Mouse (Mus musculus) hindbrain, postnatal 0 days (tissue): ENCODE measurements around the gene Amdhd2. TPM values are rescaled to one million over a fixed set of nuclear protein-coding genes. Genes with fewer than 3 reads are reported as not detected.

Experiments used
- ATAC-seq: fragments of 200-750 bp; cut with Nextera tagmentation; 2 replicates; pipeline ENCODE4 v1.8.0; 2017; ENCODE audit warnings: mild to moderate bottlenecking, moderate TSS enrichment, moderate library complexity
- DNase-seq: peaks from one replicate; pipeline ENCODE4 v3.0.0-alpha.2; 2015; ENCODE audit warnings: low spot score
- H3K27ac ChIP-seq: fragments of 300-500 bp; sonication (generic); 2 replicates; pipeline ENCODE4 v1.5.1; 2014; ENCODE audit warnings: mild to moderate bottlenecking
- H3K27me3 ChIP-seq: fragments of 300-500 bp; sonication (generic); 2 replicates; pipeline ENCODE4 v1.6.1; 2014; ENCODE audit warnings: low read length, mixed read lengths; ENCODE audit not compliant: insufficient read depth
- H3K36me3 ChIP-seq: fragments of 300-500 bp; sonication (generic); 2 replicates; pipeline ENCODE4 v1.6.1; 2014; ENCODE audit warnings: low read length, mixed read lengths; ENCODE audit not compliant: insufficient read depth
- H3K4me1 ChIP-seq: fragments of 300-500 bp; sonication (generic); 2 replicates; pipeline ENCODE4 v1.6.1; 2014; ENCODE audit warnings: antibody characterized with exemption, low read length, mixed read lengths; ENCODE audit not compliant: insufficient read depth
- H3K4me2 ChIP-seq: fragments of 300-500 bp; sonication (generic); 2 replicates; pipeline ENCODE4 v1.6.1; 2014; ENCODE audit warnings: low read depth, mild to moderate bottlenecking, low read length, moderate library complexity, mixed read lengths
- H3K4me3 ChIP-seq: fragments of 300-500 bp; sonication (generic); 2 replicates; pipeline ENCODE4 v1.5.1; 2014; ENCODE audit warnings: low read length
- H3K9ac ChIP-seq: fragments of 300-500 bp; sonication (generic); replicated peaks from 2 replicates; pipeline ENCODE4 v1.6.1; 2014; ENCODE audit warnings: mild to moderate bottlenecking, low read length, moderate library complexity, mixed read lengths
- H3K9me3 ChIP-seq: fragments of 300-500 bp; sonication (generic); 2 replicates; pipeline ENCODE4 v1.6.1; 2016; ENCODE audit warnings: low read length, mixed read lengths
- CTCF ChIP-seq: IDR thresholded peaks from 2 replicates; pipeline ENCODE4 v1.5.1; 2016; ENCODE audit warnings: antibody characterized with exemption, control low read depth, low read depth
- WGBS: fragments of 180-500 bp; shearing (Covaris S2); extraction: QIAGEN DNeasy Blood & Tissue Kit; methylation state at CpG from one replicate; pipeline ENCODE4 v1.1.7; 2014; 5-methylcytosine and 5-hydroxymethylcytosine counted together
- polyA plus RNA-seq: library from polyadenylated mRNA; unstranded; fragments of >200 nt; fragmentation: Nextera tagmentation; extraction: Ambion mirVana; gene quantifications from 2 replicates; pipeline ENCODE4 v1.2.1, GENCODE M21; 2015
- total RNA-seq: library from RNA; depleted of rRNA; stranded (reverse); fragments of >200 nt; gene quantifications from 2 replicates; pipeline ENCODE4 v1.2.3, GENCODE M21; 2014

The Amdhd2 gene
- total and polyA plus RNA-seq, 2 experiments from 2014 or later: 38.4 to 53.0 TPM

DNA sequence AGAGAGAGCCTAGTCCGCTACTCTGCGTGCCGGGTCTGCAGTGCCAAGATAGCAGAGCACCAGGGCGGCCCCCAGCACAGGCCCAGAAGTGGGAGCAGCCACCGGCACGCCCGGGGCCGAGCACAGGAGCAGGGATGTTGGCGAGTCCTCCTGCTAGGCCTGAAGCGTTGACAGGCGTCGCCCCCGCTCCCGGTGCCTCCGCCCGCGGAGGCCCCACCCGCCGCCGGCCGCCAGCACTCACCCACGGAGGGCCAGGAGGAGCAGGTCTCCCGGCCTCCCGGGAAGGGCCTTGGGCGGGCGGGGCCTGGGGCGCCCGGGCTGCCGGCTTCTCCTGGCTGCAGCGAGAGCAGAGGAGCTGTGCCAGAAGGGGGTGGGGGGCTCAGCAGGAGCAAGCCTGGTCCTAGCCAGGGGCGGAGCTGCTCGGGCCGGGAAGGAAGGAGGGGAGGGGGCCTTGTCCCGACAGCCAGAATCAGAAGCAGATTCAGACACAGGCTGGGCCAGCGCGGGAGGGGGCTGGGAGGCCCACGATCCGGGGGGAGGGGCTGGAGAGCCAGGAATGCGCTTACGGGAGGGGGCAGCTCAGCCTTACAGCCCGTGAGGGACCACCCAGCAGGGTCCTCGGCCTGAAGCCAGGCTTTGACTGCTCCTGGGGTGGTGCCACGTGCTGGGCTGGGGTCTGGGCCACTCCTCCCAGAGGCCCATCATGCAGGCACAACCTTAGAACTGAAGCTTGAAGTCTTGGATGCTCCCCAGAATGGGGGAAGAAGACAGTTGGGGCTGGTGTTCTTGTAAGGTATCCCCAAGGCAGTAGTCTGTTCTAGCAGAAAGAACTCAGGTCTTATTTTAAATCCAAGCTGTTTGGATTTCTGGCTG, 45.7 kb upstream of the Amdhd2 start, which contains the start of gene Ntn3:
Gene Ntn3, minus strand, starts transcription at position 489 of the 873 bp plus-strand sequence.
- peaks cover 68% of the 10 kb centered on the region for H3K4me1 ChIP-seq
- peak within 1 kb of the TSS; percentile 44 for H3K4me3 ChIP-seq
- no peaks in the 10 kb centered on the region for H3K27me3 ChIP-seq
- no peaks in the 10 kb centered on the region for H3K9me3 ChIP-seq
- peak; percentile 75 for DNase-seq
- peak; percentile 21; the same call in 1 of the 2 replicates for ATAC-seq
- no peaks in the 10 kb centered on the region for H3K36me3 ChIP-seq
- WGBS: under 1% methylated on average over 43 of the region's 43 CpGs
- no peak for TF ChIP-seq CTCF
- peak within 1 kb of the TSS; percentile 93 for H3K4me2 ChIP-seq
- H3K9ac ChIP-seq: peak within 1 kb of the TSS; percentile 76
- H3K27ac ChIP-seq: peak within 1 kb of the TSS; percentile 93

- peak; percentile 56 for DNase-seq
- 1% methylated on average over 29 of the region's 29 CpGs for WGBS
- Histone ChIP-seq H3K4me1 (peaks cover 74% of the 10 kb centered on the region), H3K9ac (peak overlapping the region; percentile 76), H3K36me3 (no peaks in the 10 kb centered on the region), H3K27ac (peak overlapping the region; percentile 81; the same call in 1 of the 2 replicates), H3K4me3 (peak overlapping the region; percentile 44), H3K27me3 (no peaks in the 10 kb centered on the region), H3K9me3 (no peaks in the 10 kb centered on the region), H3K4me2 (peak overlapping the region; percentile 93)
- TF ChIP-seq CTCF: no peak
- no peak for ATAC-seq
Observed at GRCm38 (mm10) chr17:24208641-24209042, 45.1 kb upstream of the Amdhd2 start.

DNA sequence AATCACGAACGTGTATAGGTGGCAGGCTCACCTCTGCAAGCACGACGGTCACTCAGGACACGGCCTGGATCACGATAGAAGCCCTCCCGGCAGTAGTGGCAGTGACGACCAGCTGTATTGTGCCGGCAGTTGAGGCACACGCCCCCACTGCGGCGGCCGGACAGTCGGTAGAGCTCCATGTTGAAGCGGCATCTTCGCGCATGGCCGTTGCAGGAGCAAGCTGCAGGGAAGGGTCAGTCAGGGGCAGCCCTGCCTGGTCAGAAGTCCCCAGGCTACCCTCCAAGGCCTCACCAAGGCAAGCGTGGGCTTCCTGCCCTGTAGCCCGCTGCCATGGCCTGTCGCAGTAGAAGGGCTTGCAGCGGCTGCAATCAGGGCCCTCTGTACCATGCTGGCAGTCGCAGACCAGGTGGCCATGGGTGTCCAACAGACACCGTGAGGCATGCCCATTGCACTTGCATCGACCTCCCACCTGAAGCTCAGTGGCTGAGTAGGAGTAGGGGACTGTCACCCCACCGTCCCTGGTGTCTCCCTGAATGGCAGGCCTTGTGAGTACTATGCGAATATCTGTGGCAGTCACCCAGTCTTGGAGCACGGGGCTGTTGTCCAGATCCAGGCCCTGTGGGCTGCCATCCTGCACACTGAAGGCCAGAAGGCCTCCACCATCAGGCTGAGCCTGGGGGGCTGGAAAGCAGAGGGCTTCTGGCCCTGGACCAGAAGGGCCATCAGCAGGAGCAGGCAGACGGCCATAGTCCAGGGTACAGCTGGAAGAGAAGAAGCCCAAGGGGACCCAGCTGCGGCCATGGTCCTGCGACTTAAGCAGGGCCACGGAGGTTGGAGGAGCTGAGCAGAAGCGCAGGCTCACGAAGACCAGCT, 44.4 kb upstream of the Amdhd2 start:
- WGBS: 55% methylated on average over 34 of the region's 34 CpGs
- ATAC-seq: no peak
- Histone ChIP-seq H3K4me3 (peak overlapping the region; percentile 44), H3K9me3 (no peaks in the 10 kb centered on the region), H3K4me2 (peak overlapping the region; percentile 93), H3K36me3 (no peaks in the 10 kb centered on the region), H3K27me3 (no peaks in the 10 kb centered on the region), H3K9ac (peak overlapping the region; percentile 76; the same call in 1 of the 2 replicates), H3K4me1 (peaks cover 77% of the 10 kb centered on the region), H3K27ac (peak overlapping the region; percentile 81; the same call in 1 of the 2 replicates)
- TF ChIP-seq CTCF: no peak
- DNase-seq: no peak

- WGBS: 5% methylated on average over 59 of the region's 62 CpGs
- no peaks in the 10 kb centered on the region for H3K36me3 ChIP-seq
- H3K4me3 ChIP-seq: peak overlapping the region; percentile 72
- no peaks in the 10 kb centered on the region for H3K27me3 ChIP-seq
- peak overlapping the region; percentile 93 for H3K4me2 ChIP-seq
- DNase-seq (peak; percentile 75), ATAC-seq (peak; percentile 6; the same call in 1 of the 2 replicates)
- peak overlapping the region; percentile 79 for H3K27ac ChIP-seq
- TF ChIP-seq CTCF: peak; percentile 44; the same call in 1 of the 2 replicates
- H3K9ac ChIP-seq: peak overlapping the region; percentile 79
- H3K4me1 ChIP-seq: peaks cover 76% of the 10 kb centered on the region
- H3K9me3 ChIP-seq: no peaks in the 10 kb centered on the region
Observed at GRCm38 (mm10) chr17:24206451-24207351, 43.1 kb upstream of the Amdhd2 start.

DNA sequence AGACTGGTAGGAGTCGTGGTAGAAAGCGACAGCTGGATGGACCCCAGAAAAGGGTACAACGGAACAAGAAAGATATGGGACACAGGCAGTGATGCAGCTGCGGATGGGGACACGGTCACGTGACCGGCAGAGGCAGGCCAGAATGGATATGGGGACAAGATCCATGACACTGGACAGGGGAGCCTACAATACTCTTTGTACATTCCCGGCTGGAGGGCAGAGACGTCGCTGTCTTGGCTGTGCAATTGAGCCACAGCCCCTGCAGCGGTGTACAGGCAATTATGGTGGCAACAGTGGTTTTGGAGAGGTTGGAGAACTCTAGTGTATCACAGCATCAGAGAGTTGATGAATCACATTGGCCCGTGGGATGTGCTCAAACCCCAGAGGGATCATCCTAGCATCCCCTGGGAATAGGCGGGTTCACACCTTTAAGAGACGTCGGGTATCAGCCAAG, 42.4 kb upstream of the Amdhd2 start:
- peak; percentile 54 for DNase-seq
- WGBS: 5% methylated on average over 15 of the region's 15 CpGs
- no peak for ATAC-seq
- H3K9ac ChIP-seq: peak overlapping the region; percentile 79
- H3K27me3 ChIP-seq: no peaks in the 10 kb centered on the region
- H3K4me1 ChIP-seq: peaks cover 69% of the 10 kb centered on the region
- H3K27ac ChIP-seq: peak overlapping the region; percentile 79
- H3K36me3 ChIP-seq: no peaks in the 10 kb centered on the region
- no peaks in the 10 kb centered on the region for H3K9me3 ChIP-seq
- no peak for TF ChIP-seq CTCF
- peak overlapping the region; percentile 93 for H3K4me2 ChIP-seq
- H3K4me3 ChIP-seq: peak overlapping the region; percentile 72
